Mouse (Mus musculus): ENCODE measurements around the gene Rab5a. TPM values are rescaled to one million over a fixed set of nuclear protein-coding genes. Genes with fewer than 3 reads are reported as not detected.
"Not testable (repeated sequence)": the region's sequence is repeated elsewhere in the genome, so short reads cannot be mapped to it uniquely, and the experiment has no call there.

Rab5a gene
- total and polyA plus RNA-seq, 2 experiments from 2014 or later: 40.5 to 58.1 TPM

DNA sequence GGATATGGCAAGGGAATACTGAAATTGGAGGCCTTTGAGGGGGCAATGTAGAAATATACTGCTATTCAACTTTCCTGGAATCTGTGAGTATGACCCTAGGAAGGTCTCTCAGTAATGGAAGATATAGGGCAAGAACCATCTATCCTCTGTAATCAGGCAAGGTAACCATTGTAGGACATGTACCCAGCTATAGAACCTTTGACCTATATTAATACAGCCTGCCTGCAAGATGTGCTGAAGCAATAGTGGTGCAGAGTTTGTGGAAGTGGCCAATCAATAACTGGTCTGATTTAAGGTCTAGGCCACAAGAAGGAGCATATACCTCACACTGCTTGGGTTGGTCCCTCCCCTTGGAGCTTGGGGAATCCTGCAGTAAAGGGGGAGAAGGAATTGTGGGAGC is 41.5 kb downstream of the Rab5a start:
- no peak for TF ChIP-seq CTCF (IDR thresholded peaks at IDR 0.05; ENCODE audit: low read depth)
- TF ChIP-seq EP300 (IDR thresholded peaks at IDR 0.05; ENCODE audit: low read depth): no peak
- Histone ChIP-seq H3K27ac (ENCODE audit: low read depth) (no peak overlapping the region), H3K9ac (replicated peaks; ENCODE audit: low read depth, low read length) (no peak overlapping the region)

GRCm38 (mm10) chr17:53528034-53528433 is 49.0 kb downstream of the Rab5a start:
- TF ChIP-seq CTCF (IDR thresholded peaks at IDR 0.05; ENCODE audit: low read depth) (no peak), EP300 (IDR thresholded peaks at IDR 0.05; ENCODE audit: low read depth) (no peak)
- Histone ChIP-seq H3K4me3 (ENCODE audit: low read depth, low read length) (no peak overlapping the region), H3K27me3 (ENCODE audit: control insufficient read depth, insufficient read depth, low read length) (no peaks in the 10 kb centered on the region), H3K36me3 (replicated peaks; ENCODE audit: control insufficient read depth, insufficient read depth, low read length) (no peaks in the 10 kb centered on the region), H3K4me1 (ENCODE audit: control insufficient read depth, insufficient read depth) (peaks cover 6% of the 10 kb centered on the region; the same call in 1 of the 2 replicates), H3K9ac (replicated peaks; ENCODE audit: low read depth, low read length) (0 out of 2 replicates have a peak overlapping the region, but pooled peaks have one; percentile 8), H3K9me3 (replicated peaks; ENCODE audit: control insufficient read depth, low read length) (no peaks in the 10 kb centered on the region), H3K27ac (ENCODE audit: low read depth) (no peak overlapping the region), H3K4me2 (ENCODE audit: low read depth, low read length) (no peak overlapping the region)
- no peak for DNase-seq (ENCODE audit: low spot score)
- ATAC-seq (ENCODE audit: insufficient read depth, low read depth): no peak
- WGBS: 63% methylated on average over 2 of the region's 2 CpGs

More for the DNA sequence above, 41.5 kb downstream of the Rab5a start:
- H3K9me3 ChIP-seq (replicated peaks; ENCODE audit: control insufficient read depth, low read length): no peaks in the 10 kb centered on the region
- ATAC-seq (ENCODE audit: insufficient read depth, low read depth) (no peak), DNase-seq (ENCODE audit: low spot score) (no peak)
- no peaks in the 10 kb centered on the region for H3K4me1 ChIP-seq (ENCODE audit: control insufficient read depth, insufficient read depth)
- H3K27me3 ChIP-seq (ENCODE audit: control insufficient read depth, insufficient read depth, low read length): no peaks in the 10 kb centered on the region
- no peak overlapping the region for H3K4me2 ChIP-seq (ENCODE audit: low read depth, low read length)
- H3K36me3 ChIP-seq (replicated peaks; ENCODE audit: control insufficient read depth, insufficient read depth, low read length): no peaks in the 10 kb centered on the region
- no peak overlapping the region for H3K4me3 ChIP-seq (ENCODE audit: low read depth, low read length)

DNA sequence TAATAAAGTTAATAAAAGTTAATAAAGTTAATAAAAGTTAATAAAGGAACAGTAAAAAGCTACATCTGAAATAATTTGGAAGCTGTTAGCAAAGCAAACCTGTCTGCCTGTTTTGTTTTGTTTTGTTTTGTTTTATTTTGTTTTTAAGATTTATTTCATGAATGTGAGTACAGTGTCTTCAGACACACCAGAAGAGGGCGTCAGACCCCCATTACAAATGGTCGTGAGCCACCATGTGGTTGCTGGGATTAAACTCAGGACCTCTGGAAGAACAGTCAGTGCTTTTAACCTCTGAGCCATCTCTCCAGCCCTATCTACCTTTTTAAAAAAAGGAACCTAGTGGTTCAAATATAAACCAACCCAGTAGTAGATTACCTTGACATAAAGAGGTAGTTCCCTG is 52.1 kb downstream of the Rab5a start:
- Histone ChIP-seq H3K27me3 (ENCODE audit: control insufficient read depth, insufficient read depth, low read length) (no peaks in the 10 kb centered on the region), H3K9ac (replicated peaks; ENCODE audit: low read depth, low read length) (no peak overlapping the region), H3K4me1 (ENCODE audit: control insufficient read depth, insufficient read depth) (peaks cover 6% of the 10 kb centered on the region; the same call in 1 of the 2 replicates), H3K4me3 (ENCODE audit: low read depth, low read length) (no peak overlapping the region), H3K36me3 (replicated peaks; ENCODE audit: control insufficient read depth, insufficient read depth, low read length) (no peaks in the 10 kb centered on the region), H3K4me2 (ENCODE audit: low read depth, low read length) (no peak overlapping the region), H3K9me3 (replicated peaks; ENCODE audit: control insufficient read depth, low read length) (no peaks in the 10 kb centered on the region), H3K27ac (ENCODE audit: low read depth) (no peak overlapping the region)
- WGBS: 41% methylated on average over 2 of the region's 2 CpGs
- peak; percentile 26 for TF ChIP-seq CTCF (IDR thresholded peaks at IDR 0.05; ENCODE audit: low read depth)
- no peak for TF ChIP-seq EP300 (IDR thresholded peaks at IDR 0.05; ENCODE audit: low read depth)
- ATAC-seq (ENCODE audit: insufficient read depth, low read depth) (no peak), DNase-seq (ENCODE audit: low spot score) (no peak)

DNA sequence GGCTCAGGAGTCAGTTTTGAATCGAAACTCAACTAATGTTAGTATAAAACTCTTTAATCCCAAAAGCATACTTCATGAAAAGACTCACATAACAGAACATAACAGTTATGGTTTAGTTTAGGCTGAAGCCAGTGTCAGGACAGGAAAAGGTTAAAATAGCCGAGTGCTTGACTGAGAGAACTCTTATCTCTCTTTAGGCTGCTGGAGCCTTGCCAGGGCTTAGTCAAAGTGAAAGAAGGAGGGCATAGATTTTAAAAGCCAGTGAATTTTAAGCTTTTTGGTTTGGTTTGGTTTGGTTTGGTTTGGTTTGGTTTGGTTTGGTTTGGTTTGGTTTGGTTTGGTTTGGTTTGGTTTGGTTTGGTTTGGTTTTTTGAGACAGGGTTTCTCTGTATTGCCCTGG is 53.4 kb downstream of the Rab5a start:
- Histone ChIP-seq H3K27ac (ENCODE audit: low read depth) (no peak overlapping the region), H3K9ac (replicated peaks; ENCODE audit: low read depth, low read length) (no peak overlapping the region), H3K4me3 (ENCODE audit: low read depth, low read length) (no peak overlapping the region), H3K9me3 (replicated peaks; ENCODE audit: control insufficient read depth, low read length) (no peaks in the 10 kb centered on the region), H3K27me3 (ENCODE audit: control insufficient read depth, insufficient read depth, low read length) (no peaks in the 10 kb centered on the region), H3K36me3 (replicated peaks; ENCODE audit: control insufficient read depth, insufficient read depth, low read length) (no peaks in the 10 kb centered on the region), H3K4me2 (ENCODE audit: low read depth, low read length) (no peak overlapping the region), H3K4me1 (ENCODE audit: control insufficient read depth, insufficient read depth) (peaks cover 6% of the 10 kb centered on the region; the same call in 1 of the 2 replicates)
- 24% methylated on average over 2 of the region's 2 CpGs for WGBS
- DNase-seq (ENCODE audit: low spot score): no peak
- TF ChIP-seq EP300 (IDR thresholded peaks at IDR 0.05; ENCODE audit: low read depth): no peak
- no peak for TF ChIP-seq CTCF (IDR thresholded peaks at IDR 0.05; ENCODE audit: low read depth)
- no peak for ATAC-seq (ENCODE audit: insufficient read depth, low read depth)

- ATAC-seq (ENCODE audit: insufficient read depth, low read depth); H3K9ac ChIP-seq (replicated peaks; ENCODE audit: low read depth, low read length); H3K27me3 ChIP-seq (ENCODE audit: control insufficient read depth, insufficient read depth, low read length); H3K9me3 ChIP-seq (replicated peaks; ENCODE audit: control insufficient read depth, low read length); H3K27ac ChIP-seq (ENCODE audit: low read depth); DNase-seq (ENCODE audit: low spot score); H3K4me2 ChIP-seq (ENCODE audit: low read depth, low read length); H3K4me1 ChIP-seq (ENCODE audit: control insufficient read depth, insufficient read depth); H3K4me3 ChIP-seq (ENCODE audit: low read depth, low read length); H3K36me3 ChIP-seq (replicated peaks; ENCODE audit: control insufficient read depth, insufficient read depth, low read length): not testable (repeated sequence)
- WGBS: 83% methylated on average over 2 of the region's 2 CpGs
These were observed 60.3 kb downstream of the Rab5a start, which contains the start of gene Pp2d1 for GRCm38 (mm10) chr17:53539351-53539750. TSS of gene Pp2d1 (minus strand) at chr17:53539451.

- ATAC-seq (ENCODE audit: insufficient read depth, low read depth) (no peak), DNase-seq (ENCODE audit: low spot score) (no peak)
- no peak for TF ChIP-seq CTCF (IDR thresholded peaks at IDR 0.05; ENCODE audit: low read depth)
- no peak for TF ChIP-seq EP300 (IDR thresholded peaks at IDR 0.05; ENCODE audit: low read depth)
- no peak overlapping the region for H3K4me2 ChIP-seq (ENCODE audit: low read depth, low read length)
- no peaks in the 10 kb centered on the region for H3K27me3 ChIP-seq (ENCODE audit: control insufficient read depth, insufficient read depth, low read length)
- H3K4me3 ChIP-seq (ENCODE audit: low read depth, low read length): no peak overlapping the region
- H3K27ac ChIP-seq (ENCODE audit: low read depth): no peak overlapping the region
- 86% methylated on average over 4 of the region's 4 CpGs for WGBS
- no peak overlapping the region for H3K9ac ChIP-seq (replicated peaks; ENCODE audit: low read depth, low read length)
- H3K9me3 ChIP-seq (replicated peaks; ENCODE audit: control insufficient read depth, low read length): no peaks in the 10 kb centered on the region
- H3K36me3 ChIP-seq (replicated peaks; ENCODE audit: control insufficient read depth, insufficient read depth, low read length): no peaks in the 10 kb centered on the region
- no peaks in the 10 kb centered on the region for H3K4me1 ChIP-seq (ENCODE audit: control insufficient read depth, insufficient read depth)
These were observed 63.5 kb downstream of the Rab5a start for GRCm38 (mm10) chr17:53542536-53542935.
